Mouse (Mus musculus) liver, adult 2 months (tissue): ENCODE results near the gene Grap. TPM values are rescaled to one million over a fixed set of nuclear protein-coding genes. Genes with fewer than 3 reads are reported as not detected.

Experiments
- DNase-seq: peaks from one replicate; pipeline ENCODE4 v3.0.0-alpha.2; 2011; ENCODE audit warnings: low read depth, low spot score; ENCODE audit errors: extremely low read depth
- H3K27ac ChIP-seq: fragments of 200-500 bp; replicated peaks from 2 replicates; pipeline ENCODE4 v1.5.1; 2012; ENCODE audit warnings: low read depth, mild to moderate bottlenecking, control low read depth, inconsistent platforms, low read length; ENCODE audit not compliant: insufficient read depth
- H3K27me3 ChIP-seq: fragments of 200-500 bp; 2 replicates; pipeline ENCODE4 v1.6.1; 2012; ENCODE audit warnings: mild to moderate bottlenecking, moderate library complexity, low read length, inconsistent platforms; ENCODE audit not compliant: control insufficient read depth, insufficient read depth
- H3K36me3 ChIP-seq: fragments of 200-500 bp; 2 replicates; pipeline ENCODE4 v1.6.1; 2012; ENCODE audit warnings: low read length, inconsistent platforms; ENCODE audit not compliant: control insufficient read depth, insufficient read depth
- H3K4me1 ChIP-seq: fragments of 200-500 bp; 2 replicates; pipeline ENCODE4 v1.6.1; 2011; ENCODE audit warnings: low read length; ENCODE audit not compliant: control insufficient read depth, insufficient read depth
- H3K4me3 ChIP-seq: fragments of 200-500 bp; 2 replicates; pipeline ENCODE4 v1.5.1; 2011; ENCODE audit warnings: low read depth, mild to moderate bottlenecking, control low read depth, low read length, moderate library complexity; ENCODE audit not compliant: insufficient read depth
- H3K79me2 ChIP-seq: fragments of 200-500 bp; 2 replicates; pipeline ENCODE4 v1.6.1; 2012; ENCODE audit warnings: inconsistent platforms, mild to moderate bottlenecking, low read length, moderate library complexity; ENCODE audit not compliant: control insufficient read depth, insufficient read depth
- H3K9ac ChIP-seq: fragments of 200-500 bp; 2 replicates; pipeline ENCODE4 v1.6.1; 2012; ENCODE audit warnings: low read depth, mild to moderate bottlenecking, control low read depth, inconsistent platforms, low read length
- CTCF ChIP-seq: fragments of 200-500 bp; IDR thresholded peaks from 2 replicates; pipeline ENCODE4 v1.5.1; 2011; ENCODE audit warnings: low read depth, low read length, control low read depth
- POLR2A ChIP-seq: fragments of 200-500 bp; IDR thresholded peaks from 2 replicates; pipeline ENCODE4 v1.6.1; 2011; ENCODE audit warnings: low read length, control low read depth; ENCODE audit not compliant: insufficient read depth; ENCODE audit errors: extremely low read depth
- WGBS: fragments of 180-500 bp; shearing (Covaris S2); methylation state at CpG from one replicate; pipeline ENCODE4 v1.1.7; 2018; 5-methylcytosine and 5-hydroxymethylcytosine counted together
- polyA plus RNA-seq: library from polyadenylated mRNA; depleted of rRNA; stranded (reverse); fragments of >200 nt; gene quantifications from 2 replicates; pipeline ENCODE4 v1.2.3, GENCODE M21; 2012
- total RNA-seq: library from RNA; depleted of rRNA; stranded (reverse); fragments of >200 nt; gene quantifications from 2 replicates; pipeline ENCODE4 v1.2.3, GENCODE M21; 2014

Gene Grap
- total and polyA plus RNA-seq, 2 experiments, result 3.4 to 3.8 TPM

DNA sequence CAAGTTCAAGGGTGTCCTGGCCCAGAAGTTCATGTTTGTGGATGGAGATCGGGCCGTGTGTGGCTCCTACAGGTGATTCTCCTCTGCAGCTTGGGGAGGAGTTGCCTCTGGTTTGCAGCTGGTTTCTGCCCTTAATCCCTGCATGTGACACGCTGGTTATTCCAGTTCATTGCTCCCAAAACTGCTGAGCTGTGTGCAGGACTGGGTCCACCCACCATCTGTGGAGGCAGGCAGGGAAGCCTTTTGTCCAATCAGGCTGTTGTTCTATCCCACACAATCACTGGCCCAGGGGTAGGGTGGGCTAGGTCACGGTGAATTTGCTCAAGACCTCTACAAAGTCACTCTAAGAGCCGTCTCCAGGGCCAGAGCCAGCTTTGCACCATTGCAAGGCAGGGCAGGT is 48.6 kb downstream of the Grap start:
- TF ChIP-seq CTCF (no peak), POLR2A (no peak)
- Histone ChIP-seq H3K4me1 (peaks cover 4% of the 10 kb centered on the region; the same call in 1 of the 2 replicates), H3K27me3 (no peaks in the 10 kb centered on the region), H3K9ac (no peak overlapping the region), H3K4me3 (no peak overlapping the region), H3K27ac (no peak overlapping the region), H3K79me2 (no peaks in the 10 kb centered on the region), H3K36me3 (no peaks in the 10 kb centered on the region)
- WGBS, result 89% methylated on average over 5 of the region's 5 CpGs
- DNase-seq, result no peak

- TF ChIP-seq POLR2A, result no peak
- TF ChIP-seq CTCF, result no peak
These were observed 49.4 kb downstream of the Grap start for GRCm38 (mm10) chr11:61702494-61702893.

DNA sequence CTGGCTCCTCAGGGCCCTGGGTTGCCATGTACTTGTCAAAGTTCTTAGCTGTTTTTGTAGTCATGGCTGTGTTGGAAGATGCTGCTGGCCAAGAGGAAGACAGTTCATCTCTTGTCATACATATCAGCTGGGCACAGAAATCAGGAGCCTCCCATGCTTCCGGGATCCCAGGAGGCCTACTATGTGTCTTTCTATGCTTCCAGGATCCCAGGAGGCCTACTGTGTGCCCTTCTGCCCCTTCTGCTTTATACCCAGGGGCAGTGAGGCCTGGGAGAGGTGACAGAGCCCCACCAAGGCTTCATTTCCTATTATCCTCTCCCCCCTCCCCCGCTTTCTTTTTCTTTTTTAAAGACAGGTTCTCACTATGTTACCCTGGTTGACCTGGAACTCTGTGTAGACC is 52.5 kb downstream of the Grap start:
- H3K9ac ChIP-seq, result no peak overlapping the region
- H3K27ac ChIP-seq, result no peak overlapping the region
- no peak overlapping the region for H3K4me3 ChIP-seq
- no peaks in the 10 kb centered on the region for H3K4me1 ChIP-seq
- TF ChIP-seq CTCF (no peak), POLR2A (no peak)
- no peaks in the 10 kb centered on the region for H3K36me3 ChIP-seq
- 87% methylated on average over 2 of the region's 2 CpGs for WGBS
- H3K79me2 ChIP-seq, result no peaks in the 10 kb centered on the region
- DNase-seq, result no peak
- H3K27me3 ChIP-seq, result no peaks in the 10 kb centered on the region

More at GRCm38 (mm10) chr11:61702494-61702893, 49.4 kb downstream of the Grap start:
- H3K36me3 ChIP-seq, result no peaks in the 10 kb centered on the region
- H3K4me3 ChIP-seq, result no peak overlapping the region
- H3K79me2 ChIP-seq, result no peaks in the 10 kb centered on the region
- no peak for DNase-seq
- no peak overlapping the region for H3K9ac ChIP-seq
- no peak overlapping the region for H3K27ac ChIP-seq
- peaks cover 4% of the 10 kb centered on the region; the same call in 1 of the 2 replicates for H3K4me1 ChIP-seq
- no peaks in the 10 kb centered on the region for H3K27me3 ChIP-seq
- 93% methylated on average over 5 of the region's 5 CpGs for WGBS

DNA sequence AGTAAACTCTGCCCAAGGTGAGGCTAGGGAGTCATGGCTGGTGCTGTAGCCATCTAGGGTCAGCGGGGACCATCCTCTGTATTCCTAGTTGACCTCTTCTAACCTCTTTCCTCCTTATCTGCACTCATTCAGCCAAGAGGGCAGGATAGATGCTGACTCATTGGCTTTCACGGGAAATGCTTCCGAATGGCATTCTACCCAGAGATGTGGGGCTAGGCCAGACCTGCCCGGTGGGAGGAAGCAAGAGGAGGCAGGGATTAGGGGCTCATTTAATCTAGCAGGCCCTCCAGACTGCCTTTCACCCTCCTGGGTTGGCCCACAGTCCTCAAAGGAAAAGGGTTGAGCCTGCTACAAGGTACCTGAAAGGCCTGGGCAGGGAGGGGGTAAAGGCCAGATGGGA is 53.2 kb downstream of the Grap start:
- no peak for DNase-seq
- Histone ChIP-seq H3K79me2 (no peaks in the 10 kb centered on the region), H3K27me3 (no peaks in the 10 kb centered on the region), H3K9ac (no peak overlapping the region), H3K27ac (no peak overlapping the region), H3K4me3 (no peak overlapping the region), H3K4me1 (no peaks in the 10 kb centered on the region), H3K36me3 (no peaks in the 10 kb centered on the region)
- 63% methylated on average over 4 of the region's 4 CpGs for WGBS
- TF ChIP-seq POLR2A (no peak), CTCF (no peak)

DNA sequence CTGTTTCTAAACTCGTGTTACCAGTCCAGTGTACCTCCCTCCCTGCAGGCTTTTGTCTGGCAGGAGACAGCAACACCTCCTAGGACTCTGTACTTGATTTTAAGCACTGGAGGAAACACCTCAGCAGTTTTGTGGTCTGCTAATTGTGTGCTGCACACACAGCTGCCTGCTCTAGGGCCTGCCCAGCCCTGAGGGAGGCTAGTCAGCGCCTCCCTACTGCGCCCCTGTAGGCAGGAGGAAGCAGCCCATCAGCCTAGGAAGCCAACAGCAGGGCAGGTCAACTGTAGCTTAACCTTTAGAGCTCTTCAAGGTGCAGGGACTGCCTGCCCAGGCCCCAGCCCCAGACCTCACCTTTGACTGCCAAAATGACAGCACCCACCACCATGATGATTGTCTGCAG is 55.9 kb downstream of the Grap start:
- no peaks in the 10 kb centered on the region for H3K36me3 ChIP-seq
- H3K4me3 ChIP-seq, result no peak overlapping the region
- no peak for DNase-seq
- no peak for TF ChIP-seq POLR2A
- TF ChIP-seq CTCF, result no peak
- no peaks in the 10 kb centered on the region for H3K4me1 ChIP-seq
- H3K27me3 ChIP-seq, result no peaks in the 10 kb centered on the region
- H3K9ac ChIP-seq, result no peak overlapping the region
- no peak overlapping the region for H3K27ac ChIP-seq
- 78% methylated on average over 3 of the region's 3 CpGs for WGBS
- H3K79me2 ChIP-seq, result no peaks in the 10 kb centered on the region

DNA sequence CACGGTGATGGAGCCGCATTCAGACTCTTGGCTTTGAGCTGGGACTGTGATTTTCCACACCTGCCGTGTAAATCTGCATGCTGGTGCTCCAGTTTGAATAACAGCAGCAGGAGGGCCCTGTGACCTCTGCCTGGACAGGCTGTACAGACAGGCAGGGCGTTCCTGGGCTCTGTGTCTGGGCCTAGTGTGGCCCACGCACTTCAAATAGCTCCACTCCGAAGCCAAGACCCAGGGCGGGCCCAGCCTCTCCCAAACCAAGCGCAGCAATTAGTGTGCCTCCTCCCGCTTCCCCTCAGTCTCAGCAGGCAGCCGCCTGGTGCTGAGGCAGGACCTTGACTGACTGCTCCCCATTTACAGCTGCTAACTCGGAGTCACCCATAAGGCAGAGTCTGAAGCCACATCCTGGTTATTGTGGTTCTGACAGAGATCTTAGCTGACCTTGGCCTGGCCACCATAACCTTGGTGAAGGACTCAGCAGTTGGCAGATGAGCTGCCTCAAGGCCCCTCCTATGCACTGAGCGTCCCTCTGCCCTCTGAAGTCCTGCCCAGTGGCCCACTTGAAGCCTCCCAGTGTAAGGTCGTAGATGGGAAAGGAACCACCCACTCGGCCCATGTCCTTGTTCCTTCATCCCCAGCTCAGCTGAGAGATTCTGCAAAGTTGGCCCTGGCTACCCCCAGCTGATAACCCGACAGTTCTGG is 60.2 kb downstream of the Grap start:
- 91% methylated on average over 15 of the region's 15 CpGs for WGBS
- H3K36me3 ChIP-seq, result no peaks in the 10 kb centered on the region
- H3K27ac ChIP-seq, result no peak overlapping the region
- H3K4me1 ChIP-seq, result no peaks in the 10 kb centered on the region
- no peaks in the 10 kb centered on the region for H3K79me2 ChIP-seq
- no peak overlapping the region for H3K4me3 ChIP-seq
- no peaks in the 10 kb centered on the region for H3K27me3 ChIP-seq
- no peak overlapping the region for H3K9ac ChIP-seq
- TF ChIP-seq CTCF (no peak), POLR2A (no peak)
- no peak for DNase-seq
